Mouse (Mus musculus) cerebellum, adult 9-11 months (tissue): ENCODE measurements around the gene Pbx1.

Source experiments
- DNase-seq: peaks from one replicate; pipeline ENCODE4 v3.0.0; 2022

Gene Pbx1

DNA sequence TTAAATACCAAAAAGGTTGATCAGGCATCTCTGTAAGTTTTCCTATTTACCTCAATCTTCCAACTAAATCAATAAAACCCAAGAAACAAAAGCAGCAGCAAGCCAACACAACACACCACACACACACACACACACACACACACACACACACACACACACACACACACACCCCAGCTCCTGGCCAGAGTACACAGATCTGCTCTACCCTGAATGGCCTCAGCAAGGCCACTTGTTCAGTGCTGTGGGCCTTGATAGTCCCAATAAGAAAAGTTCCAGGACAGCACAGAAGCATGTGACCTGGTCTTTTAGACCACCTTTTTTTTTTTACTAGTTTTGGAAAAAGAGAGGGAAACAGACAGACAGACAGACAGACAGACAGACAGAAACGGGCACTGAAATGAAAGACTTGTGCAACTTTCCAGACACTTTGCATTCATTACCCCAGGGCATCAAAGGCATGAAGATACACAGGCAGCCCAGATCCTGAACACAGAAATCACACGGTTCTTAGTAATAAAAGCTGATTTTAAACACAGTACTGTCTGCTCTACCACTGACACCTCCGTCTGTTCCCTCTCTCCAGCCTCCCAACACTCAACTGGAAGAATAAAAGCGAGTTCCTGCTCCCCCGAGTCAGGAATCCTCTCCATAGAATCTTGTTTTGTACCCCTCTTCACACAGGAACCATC, 6.9 kb downstream of the Pbx1 start:
- no peak for DNase-seq

DNA sequence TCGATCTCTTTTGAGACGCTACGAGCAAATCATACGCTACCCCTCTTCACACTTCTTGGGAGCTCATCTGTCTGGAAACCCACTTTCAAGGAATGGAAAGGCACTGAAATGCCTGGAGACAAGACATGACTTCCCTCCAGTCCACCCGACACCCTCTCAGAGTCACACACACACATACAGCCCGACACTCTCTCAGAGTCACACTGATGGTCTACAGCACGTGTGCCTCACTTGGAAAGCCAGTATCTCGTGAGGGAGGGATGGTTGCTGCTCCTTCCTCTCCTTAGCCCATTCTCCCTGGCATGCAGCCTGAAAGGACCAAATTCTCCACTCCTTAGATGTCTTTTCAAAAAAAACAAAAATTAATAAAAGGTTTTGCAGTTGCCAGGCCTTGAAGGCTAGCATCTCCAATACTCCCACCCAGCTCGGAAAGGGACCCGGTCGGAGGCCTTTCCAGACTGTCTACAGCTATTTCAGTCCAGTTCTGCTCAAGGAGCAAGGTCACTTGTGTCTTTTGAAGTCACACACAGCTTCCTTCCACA, 8.6 kb downstream of the Pbx1 start:
- DNase-seq, result no peak

DNA sequence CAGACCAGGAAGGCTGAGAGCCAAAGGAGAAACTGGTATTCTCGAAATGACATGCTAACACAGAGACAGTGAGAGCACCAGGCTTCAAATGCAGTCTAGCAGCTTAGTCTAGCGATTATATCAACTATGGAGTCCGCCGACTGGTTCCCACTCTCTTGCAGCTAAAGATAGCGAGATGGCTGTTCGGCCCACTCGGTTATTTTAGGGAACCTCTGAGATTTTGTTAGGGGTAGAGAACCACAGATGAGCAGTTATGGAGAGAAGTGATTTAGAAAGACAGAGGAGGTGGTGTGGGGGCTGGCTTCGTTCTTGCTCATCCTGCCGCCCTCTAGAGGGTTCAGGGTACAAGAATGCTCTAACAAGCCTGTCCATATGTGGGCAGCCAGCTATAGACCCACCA, 13.2 kb downstream of the Pbx1 start:
- no peak for DNase-seq

DNA sequence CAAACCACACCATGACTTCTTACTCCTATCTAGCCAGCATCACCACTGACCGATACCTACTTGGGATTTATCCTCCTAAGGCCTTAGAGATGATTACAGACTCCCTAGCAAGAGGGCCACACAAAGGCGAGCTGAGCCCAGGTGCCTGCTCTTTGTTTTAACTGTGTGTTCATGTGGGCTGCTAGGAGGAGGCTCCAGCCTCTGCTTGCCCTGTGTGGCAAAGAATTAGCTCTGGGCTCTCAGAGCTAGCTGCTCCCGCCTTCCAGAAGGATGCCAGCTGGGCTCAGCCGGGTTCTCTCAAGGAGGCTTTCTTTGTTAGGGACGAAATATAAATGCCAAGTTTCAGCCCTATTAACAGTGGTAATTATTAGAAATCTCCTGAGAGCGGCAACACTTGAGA, 14.4 kb downstream of the Pbx1 start:
- no peak for DNase-seq

DNA sequence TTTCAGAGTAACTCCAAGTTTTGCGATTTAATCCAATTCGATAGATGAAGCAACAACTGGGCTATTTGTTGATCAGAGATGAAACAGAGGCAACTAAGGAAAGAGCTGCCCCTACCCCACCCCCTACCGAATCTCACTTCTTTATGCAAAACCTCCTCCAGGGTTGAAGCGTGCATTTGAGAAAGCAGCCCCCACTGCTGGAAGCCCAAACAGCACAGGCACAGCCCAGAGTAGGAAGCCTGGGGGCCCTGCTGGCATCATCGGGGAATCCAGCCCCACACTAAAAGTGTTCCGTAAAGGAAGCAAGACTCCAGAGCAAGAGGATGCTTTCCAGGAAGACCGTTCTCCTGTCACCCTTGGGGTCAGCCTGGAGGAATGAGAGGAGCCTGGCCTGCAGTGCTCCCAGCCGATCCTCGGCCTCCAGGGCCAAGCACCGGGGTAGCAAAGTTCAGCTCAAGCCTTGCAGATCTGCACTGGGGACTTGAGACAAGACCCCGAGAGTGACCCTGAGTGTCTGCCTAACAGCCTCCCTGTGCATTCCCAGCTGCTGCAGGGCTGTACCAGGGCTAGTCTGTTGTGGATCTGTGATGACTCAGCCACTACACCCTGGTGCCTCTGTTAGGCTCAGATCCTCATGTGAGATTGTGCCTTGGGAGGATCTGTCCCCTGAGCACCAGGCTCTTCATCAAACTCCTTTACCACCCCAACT, 15.2 kb downstream of the Pbx1 start:
- DNase-seq, result no peak

DNA sequence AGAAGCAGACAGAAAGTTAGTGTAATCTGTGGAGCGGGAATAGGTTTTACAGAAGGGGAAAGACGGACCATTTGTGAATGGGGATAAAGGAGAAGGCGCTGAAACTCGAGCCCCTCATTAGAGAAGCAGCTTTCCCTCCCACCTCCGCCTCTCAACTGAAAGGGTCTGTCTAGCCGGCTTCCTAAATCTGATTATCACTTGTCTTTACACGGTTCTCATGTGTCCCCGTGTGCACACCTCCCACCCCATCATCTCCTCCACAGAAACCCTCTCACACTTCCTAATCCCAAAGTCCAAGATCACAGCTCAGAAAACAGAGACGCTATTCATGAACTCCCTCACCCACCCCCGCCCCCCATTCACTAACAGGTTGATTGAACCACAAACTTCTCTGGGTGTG, 21.5 kb downstream of the Pbx1 start:
- no peak for DNase-seq

DNA sequence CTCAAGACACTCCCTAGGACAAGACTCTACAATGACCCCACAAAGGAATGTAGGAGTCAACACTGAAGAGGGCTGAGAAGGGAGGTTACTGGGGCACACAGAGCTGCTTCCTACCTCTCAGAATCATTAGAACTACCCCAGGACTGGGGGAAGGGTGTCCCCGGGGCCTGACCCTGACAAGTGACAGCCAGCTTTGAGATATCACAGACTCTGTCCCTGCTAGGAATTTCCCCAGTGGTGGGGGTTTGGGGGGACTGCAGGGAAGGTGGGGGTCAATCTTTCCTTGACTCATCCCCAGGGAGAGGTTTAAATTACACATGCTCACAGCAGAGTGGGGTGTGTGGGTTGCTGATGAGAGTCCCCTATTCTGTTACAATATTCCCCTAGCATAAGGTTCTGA, 22.0 kb downstream of the Pbx1 start:
- DNase-seq, result no peak

DNA sequence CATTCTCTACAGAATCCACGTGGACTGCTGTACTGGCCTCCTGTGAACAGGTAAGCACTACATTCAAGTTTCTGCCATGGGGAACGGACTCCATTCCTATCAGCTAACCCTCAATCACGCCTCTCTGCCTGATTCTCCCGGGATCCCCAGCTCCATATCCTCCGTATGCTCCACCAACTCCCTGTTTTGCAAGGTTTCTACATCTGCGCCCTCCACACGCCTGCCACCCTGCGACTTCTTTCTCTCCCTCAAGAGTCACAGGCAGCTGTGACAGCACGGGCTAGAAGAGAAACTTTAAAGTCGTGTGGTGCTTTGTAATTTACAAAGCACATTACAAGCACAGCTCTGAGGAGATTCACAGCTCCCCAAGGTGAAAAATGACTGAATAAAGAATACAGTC, 23.3 kb downstream of the Pbx1 start:
- DNase-seq, result no peak

DNA sequence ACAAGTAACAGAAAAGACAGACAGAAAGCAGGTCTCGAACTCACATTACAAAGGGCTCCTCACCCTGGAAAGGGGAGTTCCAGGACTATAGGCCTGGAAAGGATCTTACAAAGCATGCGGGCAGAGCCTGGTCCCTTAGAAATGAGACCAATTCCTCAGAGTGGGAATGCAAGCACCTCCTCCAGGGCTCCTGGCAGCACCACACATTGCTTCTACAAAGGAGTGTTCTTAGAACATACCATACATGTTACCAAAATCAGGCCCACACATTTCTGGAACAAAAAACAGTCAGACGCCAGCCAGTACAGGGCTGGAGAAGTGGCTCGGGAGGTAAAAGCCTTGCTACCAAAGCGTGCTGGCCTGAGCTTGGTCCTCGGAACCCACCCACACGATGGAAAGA, 24.1 kb downstream of the Pbx1 start:
- no peak for DNase-seq

DNA sequence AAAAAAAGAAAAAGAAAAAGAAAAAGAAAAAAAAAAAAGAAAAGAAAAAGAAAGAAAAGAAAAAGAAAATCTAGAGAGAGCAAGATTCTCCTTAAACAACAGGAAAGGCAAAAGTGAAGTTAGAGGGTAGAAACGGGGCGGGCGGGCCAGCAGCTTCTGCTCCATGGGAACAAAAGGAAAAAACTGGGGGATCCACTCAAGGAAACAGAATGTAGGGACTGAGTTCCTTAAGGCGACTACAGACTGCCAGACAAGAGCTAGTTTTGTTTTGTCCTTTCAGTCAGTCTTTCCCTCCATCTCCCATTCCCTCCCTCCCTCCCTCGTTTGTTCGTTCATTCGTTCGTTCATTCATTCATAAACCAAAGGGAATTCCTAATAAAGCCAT, 25.8 kb downstream of the Pbx1 start:
- DNase-seq, result no peak

DNA sequence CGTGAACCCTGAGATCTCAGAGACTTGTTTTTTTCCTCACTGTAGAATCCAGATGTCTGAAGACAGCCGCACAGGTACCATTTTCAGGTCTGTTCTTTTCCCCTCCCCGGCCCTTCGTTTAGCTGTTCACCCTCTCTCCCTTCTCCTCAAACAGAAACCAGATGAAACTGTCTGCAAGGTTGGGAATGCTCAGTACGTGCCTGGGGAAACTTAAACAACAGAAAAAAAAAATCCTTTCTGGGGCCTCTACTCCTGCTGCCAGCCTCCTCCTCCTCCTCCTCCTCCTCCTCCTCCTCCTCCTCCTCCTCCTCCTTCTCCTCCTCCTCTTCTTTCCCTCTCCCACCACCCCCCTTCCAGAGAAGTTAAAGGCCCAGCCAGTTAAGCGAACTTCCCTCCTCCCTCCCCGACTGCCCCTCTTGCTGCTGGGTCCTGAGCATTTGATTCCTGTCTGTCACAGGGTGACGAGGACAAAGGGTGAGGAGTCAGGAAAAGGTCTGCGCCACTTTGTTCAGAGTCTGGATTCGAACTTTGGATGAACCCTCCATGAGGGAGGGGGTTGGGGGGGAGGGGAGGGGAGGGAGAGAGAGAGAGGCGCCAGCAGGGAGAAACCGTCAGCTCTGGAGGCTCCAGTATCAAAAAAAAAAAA, 26.3 kb downstream of the Pbx1 start:
- no peak for DNase-seq

DNA sequence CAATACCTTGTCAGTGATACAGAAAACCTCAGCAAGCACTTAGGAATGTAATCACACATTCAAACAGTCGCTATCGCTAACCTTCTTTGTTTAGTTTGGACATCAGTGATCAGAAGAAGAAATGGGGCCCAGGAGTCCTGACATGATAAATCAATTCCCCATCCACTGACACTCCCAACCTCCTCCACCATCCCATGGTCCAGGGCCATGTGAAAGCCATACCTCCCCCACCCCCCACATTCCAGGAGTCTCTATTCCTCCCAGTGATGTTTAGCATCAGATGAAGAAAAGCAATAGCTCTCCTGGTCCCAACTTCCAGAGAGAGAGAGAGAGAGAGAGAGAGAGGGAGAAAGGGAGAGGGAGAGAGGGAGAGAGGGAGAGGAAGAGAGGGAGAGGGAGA, 28.5 kb downstream of the Pbx1 start:
- DNase-seq, result no peak

DNA sequence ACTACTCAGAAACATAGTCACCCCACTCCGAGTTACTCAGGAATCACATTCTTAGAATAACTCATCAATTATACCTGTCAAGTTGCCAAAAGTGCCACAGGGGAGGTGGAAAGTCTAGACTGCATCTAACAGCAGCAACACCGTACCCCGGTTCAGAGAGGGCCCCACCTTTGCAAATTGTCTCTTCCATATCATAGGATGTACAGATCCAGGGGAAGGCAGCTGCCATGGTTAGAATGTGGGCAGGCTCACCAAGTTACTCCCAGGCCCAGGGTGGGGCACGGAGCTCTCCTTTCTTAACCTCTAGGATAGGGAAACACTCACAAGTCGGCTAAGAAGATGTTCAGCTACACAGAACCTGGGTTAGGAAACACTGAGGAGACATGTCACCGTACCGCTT, 29.4 kb downstream of the Pbx1 start:
- DNase-seq, result no peak

DNA sequence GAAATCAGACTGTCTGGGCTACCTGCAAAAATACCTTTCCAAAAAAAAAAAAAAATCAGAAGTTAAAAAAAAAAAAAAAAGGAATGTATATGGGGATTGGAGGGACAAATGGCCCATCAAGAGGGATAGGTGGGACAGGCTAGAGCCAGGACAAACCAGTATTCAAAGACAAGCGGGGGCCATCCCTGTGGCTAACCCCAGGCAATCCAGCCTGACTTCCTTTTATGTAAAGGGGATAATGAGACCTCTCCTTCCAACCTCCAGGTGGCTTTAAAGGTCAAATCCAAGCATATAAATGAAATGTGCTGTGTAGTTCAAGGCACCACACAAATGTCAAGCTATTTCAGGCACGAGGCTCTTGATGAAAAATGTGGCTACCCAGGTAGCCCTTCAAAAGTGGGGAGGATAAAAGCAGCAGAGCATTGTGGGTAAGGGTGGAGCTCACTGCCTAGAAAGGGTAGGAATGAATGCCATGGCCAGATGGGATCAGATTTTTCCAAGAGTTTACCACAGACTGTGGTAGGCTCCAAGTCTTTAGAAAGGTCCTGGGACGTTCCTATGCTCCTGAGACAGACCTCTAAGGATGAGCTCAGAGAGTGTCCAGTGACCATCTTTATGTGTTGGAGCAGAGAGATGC, 36.4 kb downstream of the Pbx1 start:
- DNase-seq, result no peak

DNA sequence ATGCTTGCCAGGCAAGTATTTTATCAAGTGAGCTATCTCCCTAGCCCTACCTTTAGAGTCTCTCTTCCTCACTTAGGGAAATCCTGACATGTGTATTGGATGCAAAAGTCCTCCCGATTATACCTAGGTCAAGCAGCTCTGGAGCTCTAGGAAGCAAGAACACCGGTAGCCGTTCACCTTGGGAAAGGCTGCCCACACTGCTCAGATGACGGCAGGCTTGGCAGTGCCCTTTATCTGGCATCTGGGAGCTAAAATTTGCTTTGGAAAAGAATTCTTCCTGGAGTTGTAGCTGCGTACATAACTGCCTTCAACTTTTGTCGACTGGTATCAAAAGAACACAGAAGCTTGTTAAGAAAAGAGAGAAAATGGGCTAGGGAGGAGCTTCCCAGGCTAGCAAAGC, 37.5 kb downstream of the Pbx1 start:
- no peak for DNase-seq

DNA sequence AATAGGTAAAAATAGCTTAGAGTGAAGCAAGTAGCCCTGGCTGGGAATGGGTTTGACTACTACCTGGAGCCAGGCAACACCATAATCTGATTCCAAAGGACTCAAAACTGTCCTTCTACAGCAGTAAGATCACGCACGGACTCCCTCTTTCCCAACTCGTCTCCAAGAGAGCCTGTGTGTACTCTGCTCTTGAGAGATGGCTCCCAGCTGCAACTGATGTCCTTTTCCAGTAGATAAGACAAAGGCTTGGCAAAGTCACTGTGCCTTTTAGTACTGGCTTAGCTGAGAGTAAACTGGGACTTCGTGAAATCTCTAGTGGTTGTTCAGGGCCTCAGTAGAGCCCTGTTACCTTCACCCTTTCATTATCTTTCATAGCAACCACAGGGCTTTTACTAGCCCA, 38.6 kb downstream of the Pbx1 start:
- no peak for DNase-seq

DNA sequence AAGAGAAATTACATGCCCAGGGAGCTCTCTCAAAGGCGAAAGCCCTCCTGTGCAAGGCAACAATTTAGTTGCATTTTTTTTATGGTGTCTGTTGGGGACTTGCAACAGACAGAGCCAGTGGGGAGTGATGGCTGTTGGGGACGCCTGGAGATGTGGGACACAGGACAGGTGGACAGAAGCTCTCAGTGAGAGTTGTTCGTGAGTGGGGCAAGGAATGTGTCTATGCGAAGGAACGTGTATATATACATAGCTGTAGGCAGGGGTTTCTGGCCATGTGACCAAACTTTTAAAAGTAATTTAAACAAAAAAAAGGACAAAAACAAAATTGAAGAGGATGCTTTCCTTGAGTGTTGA, 39.6 kb downstream of the Pbx1 start:
- no peak for DNase-seq

DNA sequence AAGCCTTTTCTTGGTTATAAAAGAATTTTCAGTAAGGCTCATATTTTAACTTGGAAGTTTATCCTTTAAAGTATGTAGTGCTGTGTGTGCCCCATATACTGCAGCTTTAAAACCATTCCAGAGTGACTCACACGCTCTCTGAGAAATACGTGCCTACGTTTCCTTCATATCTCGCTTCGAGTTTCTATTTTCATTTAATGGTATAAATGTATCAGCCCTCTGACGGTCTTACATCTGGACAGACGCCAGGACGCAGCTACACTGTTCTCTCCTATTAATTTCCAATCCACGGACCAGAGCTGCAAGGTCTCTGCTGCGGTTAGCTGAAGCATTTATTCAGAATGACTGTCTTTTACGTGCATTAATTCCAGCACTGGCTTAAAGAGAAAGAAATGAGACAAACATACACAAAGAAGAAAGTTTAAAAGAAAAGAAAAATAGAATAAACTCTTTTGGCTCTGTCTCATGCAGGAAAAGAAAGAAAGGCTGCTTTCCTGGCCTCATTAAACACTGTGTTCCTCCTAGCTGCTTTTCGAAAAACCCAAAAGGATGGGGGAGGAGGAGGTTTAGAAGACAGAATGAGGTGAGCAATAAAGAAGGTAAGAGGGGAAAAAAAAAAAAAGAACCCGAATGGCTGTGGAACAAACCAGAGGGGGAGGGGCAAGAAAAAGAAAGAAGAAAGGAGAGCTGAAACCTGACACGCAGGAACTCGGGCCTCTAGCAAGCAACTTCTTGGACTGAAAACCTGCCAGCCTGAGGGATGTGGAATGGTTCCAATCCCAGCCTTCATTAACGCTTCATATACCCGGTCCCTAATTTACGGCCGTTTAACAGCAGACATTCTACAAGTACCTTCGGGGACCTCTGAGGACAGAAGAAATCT, 40.2 kb downstream of the Pbx1 start:
- peak; percentile 39 for DNase-seq

DNA sequence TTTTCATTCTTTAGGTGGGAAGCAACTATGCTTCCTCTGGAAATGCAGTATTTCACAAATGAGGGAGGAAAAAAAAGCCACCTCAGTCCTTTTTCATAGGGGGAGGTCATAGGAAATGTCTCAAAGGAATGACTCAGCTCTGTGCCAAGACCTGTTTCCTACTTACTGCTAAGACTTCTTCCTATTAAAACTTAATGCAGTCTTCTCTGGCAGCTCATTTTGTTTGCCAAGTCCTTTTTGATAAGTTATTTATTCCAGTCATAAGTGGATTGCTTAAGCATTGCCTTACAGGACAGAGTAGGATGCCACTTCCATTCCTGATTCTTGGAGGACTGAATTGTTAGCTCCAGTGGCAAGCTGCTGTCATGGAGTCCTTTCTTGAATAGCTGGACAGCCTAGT, 41.3 kb downstream of the Pbx1 start:
- no peak for DNase-seq

DNA sequence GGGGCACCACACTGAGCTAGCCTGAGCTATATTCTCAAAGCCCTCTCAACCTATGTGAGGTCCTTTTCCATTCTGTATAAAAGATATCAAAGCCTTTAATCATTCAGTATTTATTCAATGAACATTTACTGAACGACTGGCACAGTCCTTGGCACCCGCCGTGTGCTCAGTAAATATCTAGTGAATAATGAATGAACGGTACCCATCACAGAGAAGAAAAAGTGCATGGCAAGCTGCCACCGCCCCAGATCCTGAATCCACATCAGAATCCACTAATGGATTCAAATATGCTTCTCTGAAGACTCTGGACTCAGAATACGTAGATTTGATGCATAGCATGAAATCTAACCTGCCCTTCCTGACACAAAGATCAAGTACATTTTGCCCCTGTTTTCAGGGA, 45.9 kb downstream of the Pbx1 start:
- DNase-seq, result no peak

DNA sequence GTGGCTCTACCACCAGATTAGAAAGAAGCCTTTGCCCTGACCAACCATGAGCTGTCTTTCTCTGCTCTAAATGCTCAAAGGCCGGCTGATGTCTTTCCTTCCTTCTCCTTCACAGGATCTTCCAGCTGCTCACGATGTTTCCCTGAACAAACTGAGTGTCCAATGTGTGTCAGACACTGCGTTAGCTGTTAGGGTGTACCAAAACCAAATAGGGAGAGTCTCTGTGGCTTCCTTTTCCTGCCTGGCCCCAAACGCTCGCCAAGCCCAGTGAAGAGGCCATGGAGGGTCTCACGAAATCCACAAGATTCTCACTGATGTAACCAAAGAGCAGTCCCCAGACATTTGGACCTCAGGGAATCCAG, 47.5 kb downstream of the Pbx1 start:
- no peak for DNase-seq

DNA sequence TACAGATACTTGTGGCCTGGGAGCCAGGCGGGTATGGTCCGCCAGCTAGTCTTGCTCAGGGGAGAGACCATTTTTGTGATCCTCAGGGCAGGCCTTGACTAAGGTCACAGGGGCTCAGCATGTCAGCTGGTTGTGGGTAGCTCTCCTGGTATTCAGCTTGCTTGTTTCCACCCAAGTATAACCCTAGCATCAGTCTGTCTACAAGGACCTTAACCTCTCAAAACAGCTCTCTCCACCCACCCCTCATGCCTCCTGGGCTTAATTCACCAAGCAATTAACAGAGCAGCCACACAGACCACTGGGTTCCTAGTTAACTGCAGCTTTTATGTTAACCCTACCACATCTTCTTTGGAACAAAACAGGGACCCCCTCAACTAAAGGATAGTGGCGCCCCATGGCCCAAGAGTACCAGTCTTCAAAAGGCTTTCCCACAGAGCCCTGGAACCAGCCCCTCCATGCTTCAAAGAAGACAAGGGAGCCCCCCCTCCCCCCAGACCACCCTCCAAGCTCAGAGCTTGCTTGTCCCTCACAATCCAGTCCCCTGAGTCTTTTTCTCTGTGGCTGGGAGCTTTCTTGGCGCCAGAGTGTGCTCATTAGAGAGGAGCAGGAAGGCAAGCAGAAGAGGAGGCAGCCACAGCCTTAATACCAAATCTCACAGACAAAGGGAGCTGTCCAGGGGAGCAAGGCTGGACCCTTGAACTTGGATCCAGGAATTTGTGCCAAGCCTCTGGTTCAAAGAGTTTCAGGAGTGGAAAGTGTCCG, 48.1 kb downstream of the Pbx1 start:
- no peak for DNase-seq
